Mouse (Mus musculus) left cerebral cortex, postnatal 25 days (tissue): Measurements from ENCODE around the gene Scnn1a. TPM values are rescaled to one million over a fixed set of nuclear protein-coding genes. Genes with fewer than 3 reads are reported as not detected.

Experiments used
- DNase-seq, 2 experiments: peaks; one replicate each; pipeline ENCODE4 v3.0.0; 2022; ENCODE audit warnings: low spot score in 2 of 2, mixed read lengths in 1 of 2
- intact Hi-C: fragments of 180-260 bp; cut with DNase I; formaldehyde crosslinking; loops from one replicate; pipeline ENCODE4 v1.15.1; 2025
- total RNA-seq, 2 experiments: library from RNA; stranded (reverse); gene quantifications; 2 replicates each; pipeline ENCODE4 v1.2.3; 2021

Scnn1a gene
- total RNA-seq, 2 experiments from 2014 or later: 2.4 to 2.6 TPM

GRCm38 (mm10) chr6:125333112-125333899 is 12.8 kb downstream of the Scnn1a start:
- no peak for DNase-seq
- intact Hi-C loops: no loop called here

GRCm38 (mm10) chr6:125334356-125334755 is 13.9 kb downstream of the Scnn1a start:
- no peak for DNase-seq
- intact Hi-C loops: no loop called here

- intact Hi-C loops: no loop called here
Measured at GRCm38 (mm10) chr6:125338791-125339660, 18.6 kb downstream of the Scnn1a start.

GRCm38 (mm10) chr6:125340244-125340643 is 19.8 kb downstream of the Scnn1a start:
- intact Hi-C loops: no loop called here
- DNase-seq: no peak

More at GRCm38 (mm10) chr6:125338791-125339660, 18.6 kb downstream of the Scnn1a start:
- DNase-seq: no peak

DNA sequence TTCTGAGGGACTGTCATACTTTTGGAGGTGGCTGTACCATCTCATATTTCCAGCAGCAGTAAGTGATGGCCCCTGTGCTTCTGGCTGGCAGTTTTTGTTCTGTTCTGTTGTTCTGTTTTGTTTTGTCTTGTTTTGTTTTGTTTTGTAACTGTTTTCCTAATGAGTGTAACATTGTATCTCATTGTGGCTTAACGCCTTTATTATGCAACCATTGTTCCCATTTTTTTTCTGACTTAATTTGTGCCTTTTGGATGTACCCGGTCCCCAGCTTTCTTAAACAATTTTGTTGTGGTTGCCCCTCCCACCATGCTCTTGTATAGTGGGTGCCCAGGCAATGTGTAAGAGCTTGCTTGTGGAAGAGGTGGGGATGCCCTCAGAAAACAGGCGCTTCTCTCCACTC is 21.7 kb downstream of the Scnn1a start:
- no peak for DNase-seq
- intact Hi-C loops: no loop called here

DNA sequence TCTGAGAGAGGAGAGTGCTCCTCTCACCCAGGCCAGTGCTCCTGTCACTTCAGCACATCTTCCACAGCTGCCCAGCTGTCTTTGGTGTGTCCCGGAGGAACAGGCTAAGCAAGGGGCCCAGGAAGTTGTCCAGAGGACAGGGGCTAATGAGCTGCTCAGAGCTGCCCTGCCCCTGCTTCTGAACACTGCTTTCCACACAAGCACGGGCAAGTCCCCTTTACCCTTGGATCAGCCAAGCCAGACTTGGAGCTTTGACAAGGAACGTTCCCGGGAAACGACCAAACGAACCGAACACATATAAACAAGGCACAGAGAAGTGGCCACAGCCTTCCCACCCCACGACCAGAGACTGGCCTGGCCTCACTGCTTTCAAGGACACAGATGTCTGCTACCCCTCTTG is 23.6 kb downstream of the Scnn1a start:
- no peak for DNase-seq
- intact Hi-C loops: no loop called here

DNA sequence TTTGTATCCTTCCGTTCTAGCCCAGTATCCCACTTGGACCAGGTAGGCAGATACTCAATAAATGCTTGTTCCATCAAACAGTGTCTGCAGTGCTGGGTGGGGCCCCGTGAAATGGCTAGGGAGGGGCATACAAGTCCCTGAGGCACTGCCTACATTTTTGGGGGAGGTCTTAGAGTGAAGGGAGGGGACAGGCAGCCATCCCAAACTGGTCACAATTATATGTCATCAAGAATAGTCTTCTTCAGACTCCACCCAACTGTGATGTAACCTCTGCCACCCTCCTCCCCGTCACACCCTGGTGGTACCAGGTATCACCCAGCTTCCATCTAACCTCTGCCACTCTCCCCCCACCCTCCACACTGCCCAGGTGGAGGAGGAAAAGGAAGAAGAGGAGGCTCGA is 24.4 kb downstream of the Scnn1a start:
- DNase-seq: no peak
- intact Hi-C loops: no loop called here

DNA sequence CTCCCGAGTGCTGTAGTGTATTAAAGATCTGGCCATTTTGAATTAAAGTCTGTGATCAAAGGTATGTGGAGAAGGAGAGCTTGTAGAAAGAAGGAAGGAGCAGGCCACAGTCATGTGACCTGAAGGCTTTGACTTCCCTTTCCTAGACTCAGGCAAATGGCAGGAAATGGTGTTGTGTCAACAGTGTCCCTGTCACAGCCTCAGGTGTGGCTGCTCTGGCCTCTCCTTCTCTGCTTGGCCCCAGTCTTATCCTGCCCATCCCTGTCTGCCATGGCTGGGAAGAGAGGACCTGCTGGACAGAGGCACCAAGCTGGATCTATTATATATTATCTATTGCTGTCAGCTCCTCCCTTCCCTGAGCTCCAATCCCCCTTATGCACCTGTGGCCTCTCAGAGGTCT is 25.2 kb downstream of the Scnn1a start:
- intact Hi-C loops: no loop called here

GRCm38 (mm10) chr6:125346029-125346428 is 25.6 kb downstream of the Scnn1a start:
- no peak for DNase-seq
- intact Hi-C loops: no loop called here

More for the DNA sequence above, 25.2 kb downstream of the Scnn1a start:
- no peak for DNase-seq

GRCm38 (mm10) chr6:125348721-125349574 is 28.5 kb downstream of the Scnn1a start, which contains the start of gene Tnfrsf1a:
Gene Tnfrsf1a (plus strand): TSS chr6:125349362.
- intact Hi-C loops: no loop called here
- no peak for DNase-seq

DNA sequence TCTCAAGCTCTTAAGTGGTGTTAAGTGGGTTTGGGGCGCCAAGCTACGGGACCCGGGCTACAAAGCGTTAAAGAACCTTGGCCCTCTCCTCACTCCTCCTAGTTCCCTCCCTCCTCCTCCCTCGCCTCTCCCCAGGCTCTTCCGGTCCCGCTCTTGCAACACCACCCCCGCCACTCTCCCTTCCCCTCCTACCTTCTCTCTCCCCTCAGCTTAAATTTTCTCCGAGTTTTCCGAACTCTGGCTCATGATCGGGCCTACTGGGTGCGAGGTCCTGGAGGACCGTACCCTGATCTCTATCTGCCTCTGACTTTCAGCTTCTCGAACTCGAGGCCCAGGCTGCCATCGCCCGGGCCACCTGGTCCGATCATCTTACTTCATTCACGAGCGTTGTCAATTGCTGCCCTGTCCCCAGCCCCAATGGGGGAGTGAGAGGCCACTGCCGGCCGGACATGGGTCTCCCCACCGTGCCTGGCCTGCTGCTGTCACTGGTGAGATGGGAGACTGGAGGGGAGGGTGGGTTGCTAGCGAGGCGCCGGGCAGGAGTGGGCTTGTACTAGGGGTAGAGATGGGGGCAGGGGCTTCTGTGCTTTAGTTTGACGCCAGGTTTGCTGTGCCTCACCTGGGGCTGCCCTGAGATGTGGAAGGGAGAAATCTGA is 29.2 kb downstream of the Scnn1a start:
- DNase-seq: peak in 1 of 2 experiments; percentile 31
- intact Hi-C loops: no loop called here

DNA sequence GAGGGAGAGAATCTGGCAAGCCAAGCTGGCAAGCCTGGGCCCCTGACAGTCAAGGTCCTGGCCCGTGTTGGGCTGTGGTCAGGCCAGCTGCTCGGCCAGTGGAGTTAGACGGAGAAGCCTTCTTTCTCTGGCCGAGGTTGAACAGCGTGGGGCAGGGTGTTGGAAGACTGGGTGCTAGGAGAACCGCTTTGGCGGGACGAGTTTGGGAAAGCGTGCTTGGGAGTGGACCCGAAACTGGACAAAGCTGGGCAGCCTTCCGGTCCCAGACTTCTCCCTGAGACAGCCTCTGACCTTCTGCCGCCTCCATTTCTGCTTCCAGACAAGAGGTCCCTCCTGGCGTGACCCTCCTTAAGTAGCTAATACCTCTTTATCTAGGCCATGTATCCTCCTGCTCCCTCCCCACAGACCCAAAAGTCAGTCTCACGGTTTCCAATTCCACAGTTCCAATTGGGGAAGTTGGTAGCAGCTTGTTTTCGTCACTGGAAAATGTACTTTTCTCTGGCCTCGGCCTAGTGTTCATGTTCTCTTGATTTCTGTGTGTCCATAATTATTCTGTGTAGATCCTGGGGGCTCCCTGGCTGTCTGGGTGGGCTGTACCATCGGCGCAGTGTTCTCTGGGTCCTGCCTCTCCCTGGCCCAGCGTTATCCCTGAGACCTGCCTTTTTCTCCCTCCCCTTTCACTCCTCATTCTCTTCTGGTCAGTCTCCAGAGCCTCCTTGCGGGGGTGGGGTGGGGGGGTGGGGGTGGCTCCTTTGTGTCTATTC is 30.0 kb downstream of the Scnn1a start:
- intact Hi-C loops: no loop called here
- DNase-seq: no peak

- DNase-seq: no peak
- intact Hi-C loops: no loop called here
Measured at GRCm38 (mm10) chr6:125350995-125351324, 30.5 kb downstream of the Scnn1a start.

GRCm38 (mm10) chr6:125351368-125352045 is 31.0 kb downstream of the Scnn1a start:
- no peak for DNase-seq
- intact Hi-C loops: no loop called here

- intact Hi-C loops: no loop called here
- DNase-seq: no peak
Measured at GRCm38 (mm10) chr6:125352046-125352384, 31.6 kb downstream of the Scnn1a start.

DNA sequence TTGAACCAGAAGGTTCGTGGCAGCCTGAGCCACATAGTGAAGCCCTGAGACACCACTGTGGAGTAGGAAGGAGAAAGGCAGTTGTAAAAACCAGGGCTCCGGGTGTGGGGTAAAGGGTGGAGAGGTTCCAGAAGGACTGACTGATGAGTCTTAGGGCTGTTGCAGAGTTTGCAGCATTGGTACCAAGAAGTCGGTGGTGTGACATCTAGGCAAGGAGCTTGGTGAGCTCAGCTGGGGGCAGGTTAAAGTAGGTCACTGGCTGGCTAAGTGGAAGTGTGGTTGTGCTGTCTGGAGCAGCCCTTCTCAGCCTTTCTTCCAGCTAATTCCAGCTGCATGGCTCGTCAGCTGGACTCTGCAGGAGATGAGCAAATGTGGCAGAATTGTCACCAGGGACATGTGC is 32.4 kb downstream of the Scnn1a start:
- intact Hi-C loops: no loop called here
- no peak for DNase-seq

DNA sequence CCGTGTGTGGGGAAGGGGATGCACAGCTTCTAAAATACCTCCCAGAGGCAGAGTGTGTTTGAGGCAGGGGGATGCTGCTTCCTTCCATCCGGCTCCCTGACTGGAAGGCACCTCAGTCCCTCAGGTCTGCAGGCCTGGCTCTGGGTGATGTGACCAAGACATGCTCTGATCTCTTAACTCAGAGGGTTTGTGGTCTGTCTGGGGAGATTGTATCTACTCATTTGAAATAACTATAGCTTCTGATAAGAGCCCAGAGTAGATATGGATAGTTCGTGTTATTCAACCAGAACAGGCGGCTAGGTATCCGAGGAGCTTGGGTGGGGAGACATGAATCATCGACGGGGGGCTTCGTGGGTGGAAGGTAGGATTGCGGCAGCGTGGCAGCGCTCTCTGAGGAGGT is 32.8 kb downstream of the Scnn1a start:
- DNase-seq: no peak
- intact Hi-C loops: no loop called here

GRCm38 (mm10) chr6:125353655-125354054 is 33.2 kb downstream of the Scnn1a start:
- DNase-seq: no peak
- intact Hi-C loops: no loop called here
